Mouse (Mus musculus) adrenal gland, adult 8-10 months (tissue): ENCODE results near the gene Asb10. TPM values are rescaled to one million over a fixed set of nuclear protein-coding genes. Genes with fewer than 3 reads are reported as not detected.

Experiments
- DNase-seq: peaks from one replicate; pipeline ENCODE4 v3.0.0; 2022
- total RNA-seq, 4 experiments: library from RNA; stranded (reverse); gene quantifications; 2 replicates each; pipeline ENCODE4 v1.2.4; 2022

Gene Asb10
- total RNA-seq, 4 experiments from 2014 or later: 0.37 to 0.75 (median 0.59) TPM

DNA sequence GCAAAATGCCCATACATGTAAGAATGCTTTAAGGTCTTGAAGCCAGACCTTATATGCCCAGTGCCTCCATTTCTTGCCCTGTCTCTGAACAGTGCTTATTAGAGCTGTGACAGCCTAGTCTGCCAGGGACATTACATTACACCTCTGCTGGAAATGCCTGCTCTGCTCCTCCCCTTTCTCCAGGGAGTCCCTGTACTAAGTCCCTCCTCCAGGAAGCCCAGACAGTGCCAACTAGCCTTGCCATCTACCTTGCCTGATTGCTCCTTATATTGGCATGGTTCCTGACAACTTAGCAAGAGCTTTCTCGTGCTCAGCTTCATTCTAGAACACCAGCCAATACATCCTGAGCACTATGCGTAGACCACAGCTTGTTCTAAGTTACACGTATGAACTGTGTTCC is 5.0 kb downstream of the Asb10 start:
- DNase-seq: no peak

DNA sequence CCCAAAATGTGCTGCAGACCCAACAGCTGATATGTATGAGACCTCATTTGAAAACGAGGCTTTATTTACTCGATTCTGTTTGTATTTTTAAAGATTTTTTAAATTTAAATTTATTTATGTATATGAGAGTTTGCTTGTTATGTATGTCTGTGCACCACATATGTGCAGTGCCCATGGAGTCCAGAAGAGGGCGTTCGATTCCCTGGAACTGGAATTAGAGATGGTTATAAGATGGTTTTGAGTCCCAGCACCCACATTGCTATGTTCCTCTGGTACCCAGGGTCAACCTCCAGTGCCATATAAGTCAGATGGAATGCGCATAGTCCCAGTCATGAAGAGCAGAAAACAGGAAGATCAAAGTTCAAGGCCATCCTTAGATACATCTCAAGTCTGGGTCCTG is 6.5 kb downstream of the Asb10 start:
- no peak for DNase-seq

DNA sequence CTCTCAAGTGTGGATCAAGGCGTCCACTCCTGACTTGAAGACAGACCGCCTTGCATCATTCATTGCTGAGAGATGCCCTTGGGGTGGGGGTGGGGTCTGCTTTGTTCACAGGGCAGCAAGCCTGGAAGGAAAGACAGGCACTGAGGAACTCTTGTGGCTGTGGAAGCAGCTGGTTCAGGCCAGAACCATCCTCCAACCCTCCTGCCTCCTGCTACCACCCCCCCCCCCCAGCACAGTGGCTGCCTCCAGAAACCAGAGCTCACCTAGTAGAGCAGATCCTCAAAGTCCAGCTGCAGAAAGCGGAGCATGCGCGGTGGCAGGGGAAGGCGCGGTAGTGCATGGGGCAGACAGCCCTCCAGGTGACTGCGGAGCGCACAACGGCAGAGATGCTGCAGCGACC is 7.4 kb downstream of the Asb10 start:
- DNase-seq: no peak

DNA sequence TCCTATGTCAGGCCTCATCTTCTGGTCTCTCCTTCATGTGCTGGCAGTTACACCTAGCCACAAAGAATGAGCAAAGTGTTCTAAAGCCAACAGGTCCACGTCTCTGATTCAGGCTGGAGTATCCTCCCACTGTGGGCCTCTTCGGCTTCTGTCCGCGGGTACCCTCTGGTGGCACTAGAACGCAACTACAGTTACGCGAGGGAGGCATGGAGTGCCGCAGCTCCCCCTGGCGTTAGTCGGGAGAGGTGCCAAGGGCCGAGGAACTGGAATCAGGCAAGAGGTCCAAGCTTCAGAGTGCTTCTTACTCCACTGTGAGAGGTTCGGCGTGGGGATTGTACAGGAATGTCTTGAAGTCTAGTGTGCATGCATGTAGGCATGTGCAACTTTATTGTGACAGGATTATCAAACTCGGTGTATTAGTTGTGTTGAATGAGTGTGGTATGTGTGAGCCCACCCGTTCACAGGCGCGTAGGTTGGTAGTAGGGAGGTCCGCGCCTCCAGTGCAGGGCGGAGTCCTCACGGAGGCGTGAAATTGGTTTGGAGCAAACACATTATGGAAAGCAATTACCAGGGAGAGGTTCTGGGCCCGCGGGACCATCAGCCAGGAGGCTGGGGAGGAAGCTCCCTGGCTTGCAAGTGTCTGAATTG is 10.6 kb downstream of the Asb10 start:
- peak; percentile 83 for DNase-seq

DNA sequence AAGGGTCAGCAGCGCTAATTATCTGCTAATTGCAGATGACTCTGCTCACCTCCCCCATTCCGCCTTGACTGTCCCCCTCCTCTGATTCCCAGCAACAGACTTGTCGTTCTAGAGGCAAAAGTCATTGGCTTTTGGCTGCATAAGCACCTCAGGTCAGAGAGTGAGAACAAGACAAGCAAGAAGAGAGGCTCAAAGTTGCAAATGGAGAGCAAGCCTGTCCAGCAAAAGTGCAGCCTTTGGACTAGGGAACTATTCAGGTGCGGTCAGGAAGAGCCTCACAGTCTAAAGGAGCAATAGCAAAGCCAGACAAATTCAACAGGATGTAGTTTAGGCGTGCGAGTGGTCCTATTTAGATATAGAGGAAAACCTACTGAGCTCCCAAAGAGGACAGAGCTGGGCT is 13.0 kb downstream of the Asb10 start:
- no peak for DNase-seq

DNA sequence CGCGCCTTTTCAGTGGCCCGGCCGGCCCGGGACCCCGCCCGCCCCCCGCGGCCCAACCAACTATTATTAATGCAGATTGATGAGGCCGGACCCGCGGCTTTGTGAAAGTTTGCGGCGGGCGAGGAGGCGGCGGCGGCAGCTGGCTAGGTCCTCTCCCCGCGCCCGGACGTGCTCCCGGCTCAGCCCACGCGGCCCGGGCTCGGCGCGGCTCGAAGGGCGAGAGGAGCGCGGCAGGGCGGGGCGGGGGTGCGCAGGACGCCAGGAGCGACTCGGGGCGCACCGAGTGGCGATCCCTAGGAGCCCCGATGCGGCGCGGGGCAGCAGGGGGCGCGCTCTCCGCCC is 13.9 kb downstream of the Asb10 start, which contains the start of gene Gbx1:
TSS of gene Gbx1 (minus strand) at position 314 of the 342 bp plus-strand sequence.
- DNase-seq: no peak

DNA sequence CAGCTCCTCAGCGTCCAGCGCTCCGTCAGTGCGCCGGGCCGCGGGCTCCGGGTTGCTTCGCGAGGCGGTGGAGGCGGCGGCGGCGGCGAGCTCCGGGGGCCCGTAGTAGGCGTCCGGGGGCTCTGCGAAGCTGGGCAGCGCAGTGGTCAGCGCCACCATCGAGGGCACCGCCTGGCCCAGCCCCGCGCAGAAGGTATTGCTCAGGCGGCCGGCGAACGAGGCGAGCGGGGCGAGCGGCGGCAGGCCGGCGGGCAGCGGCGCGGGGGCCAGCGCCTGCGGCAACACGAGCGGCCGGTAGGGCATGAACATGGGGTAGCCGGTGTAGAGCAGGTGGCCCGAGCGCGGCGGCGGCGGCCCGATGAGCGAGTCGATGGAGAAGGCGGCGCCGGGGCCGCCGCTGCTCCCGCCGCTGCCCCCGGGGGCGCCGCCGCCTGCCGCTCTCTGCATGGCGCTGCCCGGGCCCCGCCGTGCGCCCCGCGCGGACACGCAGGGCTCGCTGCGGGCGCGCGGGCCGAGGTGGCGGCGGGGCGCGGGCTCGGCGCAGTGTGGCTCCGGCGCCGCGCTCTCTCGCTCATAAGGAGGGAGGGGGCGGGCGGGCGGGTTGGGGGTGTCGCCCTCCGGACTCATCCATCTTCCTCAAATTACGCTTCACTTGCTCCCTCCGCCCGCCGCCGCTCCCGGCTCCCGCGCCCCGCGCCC is 14.4 kb downstream of the Asb10 start:
- no peak for DNase-seq

DNA sequence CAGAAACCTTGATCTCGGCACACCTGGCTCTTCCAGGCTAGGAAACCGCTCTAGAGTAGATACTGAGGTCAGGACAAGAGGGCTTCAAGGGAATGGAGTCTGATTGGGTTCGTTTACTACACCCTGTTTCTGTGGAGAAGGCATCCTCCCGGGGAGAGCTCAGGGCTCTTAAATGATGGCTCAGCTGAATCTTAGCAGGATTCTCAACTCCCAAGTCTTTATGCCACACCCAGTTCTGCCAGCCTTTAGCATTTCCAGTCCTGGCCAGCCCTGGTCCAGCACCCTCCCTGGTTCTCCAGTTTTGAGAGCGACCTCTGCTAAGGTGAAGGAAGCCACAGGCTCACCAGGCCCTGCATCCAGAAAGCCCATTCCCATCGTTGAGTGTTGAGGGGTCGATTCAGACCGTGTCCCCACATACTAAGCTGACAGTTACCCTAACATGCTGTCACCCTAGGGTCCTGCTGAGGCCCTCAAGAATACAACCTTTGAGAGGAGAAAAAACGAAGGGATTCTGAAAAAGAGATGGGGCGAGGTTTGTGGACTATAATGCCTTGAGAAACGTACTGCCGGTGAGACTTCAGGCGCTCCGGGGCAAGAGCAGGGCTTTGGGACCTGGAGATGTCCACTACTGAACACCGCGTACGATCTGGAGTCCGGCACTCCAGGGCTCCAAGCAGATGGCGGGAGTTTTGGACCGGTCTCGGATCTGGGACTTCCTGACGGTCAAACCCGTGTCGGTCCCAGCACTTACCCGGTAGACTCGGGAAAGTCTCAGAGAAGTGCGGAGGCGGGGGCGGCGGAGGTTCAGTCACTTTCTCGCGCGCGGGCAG is 15.2 kb downstream of the Asb10 start:
- DNase-seq: no peak

DNA sequence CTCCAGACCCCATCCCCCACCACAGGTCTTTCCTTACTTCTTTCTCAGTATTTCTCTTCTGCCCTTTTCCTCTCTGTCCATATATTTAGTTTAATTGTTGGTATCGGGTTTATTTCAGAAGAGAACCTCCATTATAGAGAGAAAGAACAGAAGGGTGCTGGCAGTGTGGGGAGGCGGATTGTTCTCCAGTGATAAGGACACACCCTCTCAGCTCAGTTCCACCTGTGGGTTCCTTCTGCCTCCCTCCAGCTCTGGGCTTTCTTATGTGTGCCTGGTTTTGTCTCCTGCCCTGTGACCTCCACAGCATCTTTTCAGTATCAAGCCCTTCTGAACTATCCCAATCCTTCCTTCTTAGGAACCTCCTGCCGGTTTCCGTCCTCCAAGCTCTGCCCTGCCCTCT is 16.3 kb downstream of the Asb10 start:
- DNase-seq: no peak

DNA sequence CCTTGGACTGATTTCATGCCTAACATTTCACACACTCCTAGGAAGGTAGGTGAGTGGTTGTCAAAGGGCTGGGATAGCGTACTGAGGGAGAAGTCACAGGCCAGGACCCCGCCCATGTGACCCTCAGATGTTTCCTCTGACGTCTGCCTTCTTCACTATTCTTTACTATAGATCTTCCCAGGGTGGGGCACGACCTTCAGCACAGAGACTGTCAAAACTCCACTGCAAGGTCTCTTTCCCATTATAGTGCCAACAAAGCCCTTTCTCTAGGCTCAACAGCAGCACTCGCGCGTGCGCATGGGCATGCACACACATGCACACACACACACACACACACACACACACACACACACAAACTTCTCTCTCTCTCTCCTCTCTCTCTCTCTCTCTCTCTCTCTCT is 17.0 kb downstream of the Asb10 start:
- DNase-seq: no peak

DNA sequence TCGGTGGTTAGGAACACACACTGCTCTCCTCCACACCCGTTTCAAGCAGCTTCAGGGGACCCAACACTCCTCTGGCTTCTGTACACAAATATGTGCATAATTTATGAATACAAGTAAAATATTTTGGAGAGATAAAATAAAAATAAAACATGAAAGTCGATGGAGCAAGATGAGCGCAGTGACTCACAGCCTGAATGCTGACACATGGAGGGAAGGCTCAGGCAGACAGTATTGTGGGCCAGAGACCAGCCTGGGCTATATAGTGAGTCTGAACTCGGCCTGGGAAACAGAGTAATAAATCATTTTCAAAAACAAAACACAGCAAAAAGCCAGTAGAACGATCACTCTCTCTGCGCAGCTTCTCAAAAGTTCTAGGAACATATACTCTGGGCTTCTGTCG is 19.4 kb downstream of the Asb10 start:
- DNase-seq: no peak

DNA sequence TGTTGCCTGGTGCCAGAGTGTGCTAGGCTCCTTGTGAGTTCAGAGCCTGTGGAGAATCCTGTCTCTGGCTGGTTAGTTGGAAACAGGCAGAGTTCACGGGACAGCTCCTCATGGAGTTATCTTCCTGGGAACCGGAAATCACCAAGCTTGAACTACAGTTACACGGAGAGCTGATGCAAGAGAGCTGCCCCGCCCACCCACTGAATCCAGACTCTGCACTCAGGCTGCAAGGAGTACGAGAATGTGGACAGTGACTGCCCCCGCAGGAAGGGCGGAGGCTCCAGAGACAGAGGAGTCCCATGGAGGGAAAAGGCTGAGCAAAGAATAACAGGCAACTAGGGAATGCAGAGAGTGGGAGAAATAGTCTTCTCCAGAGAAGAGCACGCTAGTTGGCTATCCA is 28.5 kb downstream of the Asb10 start:
- DNase-seq: no peak

DNA sequence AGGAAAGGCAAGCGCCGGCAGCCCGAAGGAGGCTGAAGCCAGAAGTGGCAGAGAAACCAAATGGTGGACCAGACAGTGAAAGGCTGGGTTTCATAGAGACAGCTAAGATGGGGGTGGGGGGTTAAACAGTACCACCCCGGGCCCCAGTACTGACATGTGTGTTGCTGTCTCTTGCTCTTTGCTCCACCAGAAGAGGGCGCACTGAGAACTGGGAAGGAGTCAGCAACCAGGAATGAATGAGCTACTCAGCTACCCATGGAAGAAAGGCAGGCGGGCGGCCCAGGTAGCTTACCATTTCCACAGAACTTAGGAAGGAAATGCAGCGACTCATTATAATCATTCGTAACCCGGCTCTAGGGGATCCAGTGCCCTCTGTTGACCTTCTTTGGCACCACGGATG is 30.1 kb downstream of the Asb10 start:
- DNase-seq: peak; percentile 47

DNA sequence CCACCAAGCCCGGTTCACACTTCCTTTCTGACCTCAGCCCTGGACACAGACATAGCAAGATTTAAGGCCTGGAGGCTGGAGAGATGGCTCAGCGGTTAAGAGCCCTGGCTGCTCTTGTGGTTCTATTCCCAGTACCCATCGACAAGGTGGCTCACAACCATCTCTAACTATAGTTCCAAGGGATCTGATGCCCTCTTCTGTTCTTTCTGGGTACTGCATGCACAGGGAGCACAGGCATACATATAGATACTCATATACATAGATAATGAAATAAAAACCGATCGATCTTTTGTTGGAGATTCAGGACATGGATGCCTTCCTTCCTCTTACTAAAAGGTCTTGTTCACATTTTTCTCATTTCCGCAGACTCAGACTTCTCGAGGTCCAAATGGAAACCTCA is 32.4 kb downstream of the Asb10 start:
- no peak for DNase-seq

DNA sequence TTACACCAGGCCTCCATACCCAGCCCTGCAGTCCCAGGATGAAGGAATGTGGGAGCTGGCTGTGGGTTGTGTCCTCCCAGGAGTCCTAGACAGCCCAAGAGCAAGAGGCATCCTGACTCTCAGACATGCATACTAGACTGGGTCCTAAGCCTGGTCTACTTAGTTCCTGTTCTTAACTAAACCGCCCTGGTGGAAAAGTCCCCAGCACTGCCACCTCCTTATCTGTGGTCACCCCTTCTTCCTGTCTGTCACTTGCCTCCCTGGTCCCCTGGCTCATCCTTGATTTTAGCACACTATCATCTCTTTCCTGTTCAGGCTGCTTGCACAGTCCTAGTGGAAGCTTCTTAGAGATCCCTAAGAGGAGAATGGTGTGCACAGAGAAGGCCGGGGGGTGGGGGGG is 35.3 kb downstream of the Asb10 start:
- no peak for DNase-seq

DNA sequence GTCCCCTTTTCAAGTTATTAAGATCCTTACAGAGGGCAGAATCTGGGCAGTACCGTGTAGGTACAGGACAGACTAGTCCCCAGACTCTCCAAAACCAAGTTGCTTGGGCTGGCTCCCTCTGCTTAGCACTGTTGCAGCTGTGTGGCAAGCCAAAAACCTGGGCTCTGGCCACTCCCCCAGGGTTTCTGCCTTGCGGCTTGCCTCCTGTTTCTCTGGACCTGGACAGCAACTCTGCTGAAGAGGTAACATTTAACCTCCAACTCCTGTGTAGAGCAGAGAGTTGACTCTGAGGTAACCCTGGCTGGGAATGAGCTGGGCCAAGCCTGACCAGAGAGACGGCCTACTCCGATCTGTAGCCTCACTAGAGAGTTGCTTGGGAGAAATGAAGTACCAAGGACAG is 38.0 kb downstream of the Asb10 start:
- no peak for DNase-seq

DNA sequence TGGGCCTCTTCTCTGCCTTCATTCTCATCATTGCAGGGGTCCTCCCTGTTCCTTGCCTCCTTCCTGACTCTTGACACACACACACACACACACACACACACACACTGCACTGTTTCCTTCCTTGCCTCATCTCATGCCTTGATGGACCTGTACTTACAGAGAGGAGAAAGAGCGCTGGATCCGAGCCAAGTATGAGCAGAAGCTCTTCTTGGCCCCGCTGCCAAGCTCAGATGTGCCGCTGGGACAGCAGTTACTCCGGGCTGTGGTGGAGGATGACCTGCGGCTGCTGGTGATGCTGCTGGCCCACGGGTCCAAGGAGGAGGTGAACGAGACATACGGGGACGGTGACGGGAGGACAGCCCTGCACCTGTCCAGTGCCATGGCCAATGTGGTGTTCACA is 39.9 kb downstream of the Asb10 start:
- DNase-seq: no peak

DNA sequence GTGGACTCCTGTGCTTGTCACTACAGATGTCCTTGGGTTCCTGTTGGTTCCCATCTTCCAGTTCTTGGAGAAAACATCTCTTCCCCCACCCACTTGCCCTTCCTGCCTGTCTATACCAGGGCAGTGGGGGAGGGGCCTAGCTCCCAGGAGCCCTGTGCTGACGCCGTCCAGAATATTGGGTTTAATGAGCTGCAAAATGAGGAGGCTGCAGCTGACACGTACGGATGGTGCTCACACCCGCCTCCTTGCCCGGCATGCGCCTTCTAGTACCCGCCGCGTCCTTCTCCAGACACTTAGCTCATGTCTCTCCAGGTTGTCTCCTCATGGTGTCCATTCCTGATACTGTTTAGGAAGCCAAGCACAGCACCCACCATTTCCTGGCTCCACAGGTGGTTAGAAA is 41.7 kb downstream of the Asb10 start:
- no peak for DNase-seq

DNA sequence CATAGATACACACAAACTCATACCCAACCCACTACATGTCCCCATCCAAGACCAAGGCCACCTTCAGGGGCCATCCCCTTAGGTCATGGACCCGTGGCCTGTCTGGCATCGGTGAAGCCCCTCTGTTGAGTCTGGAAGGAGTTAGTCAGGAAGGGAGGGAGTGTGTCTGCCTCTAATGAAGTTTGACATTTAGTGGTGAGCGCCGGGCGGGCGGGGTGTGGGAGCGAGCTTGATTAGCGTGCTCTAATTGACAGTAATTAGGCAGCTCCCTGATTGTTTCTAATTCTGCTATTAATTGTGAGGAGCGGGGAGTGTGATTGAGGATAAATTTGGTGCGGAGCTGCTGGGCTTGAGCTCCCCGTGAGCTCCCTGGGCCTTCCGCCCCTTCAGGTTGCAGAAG is 43.3 kb downstream of the Asb10 start:
- no peak for DNase-seq

DNA sequence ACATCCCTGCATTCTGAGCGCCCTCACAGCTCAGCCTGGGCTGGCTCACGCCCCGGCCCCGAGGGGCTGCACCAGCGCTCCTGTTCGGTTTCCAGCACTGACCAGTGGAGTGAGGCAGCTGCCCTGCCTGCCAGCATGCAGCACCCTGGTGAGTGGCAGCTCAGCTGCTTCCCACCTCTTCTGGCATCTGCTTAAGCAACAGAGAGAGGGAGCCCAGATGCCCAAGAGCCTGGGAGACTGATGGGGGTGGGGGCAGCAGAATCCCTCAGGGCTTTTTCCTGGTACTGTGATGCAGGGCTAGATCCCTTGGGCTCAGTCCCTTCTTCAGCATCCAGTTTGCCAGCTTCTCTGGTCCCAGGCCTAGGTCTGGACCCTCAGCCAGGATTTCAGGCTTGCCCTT is 44.0 kb downstream of the Asb10 start:
- no peak for DNase-seq

DNA sequence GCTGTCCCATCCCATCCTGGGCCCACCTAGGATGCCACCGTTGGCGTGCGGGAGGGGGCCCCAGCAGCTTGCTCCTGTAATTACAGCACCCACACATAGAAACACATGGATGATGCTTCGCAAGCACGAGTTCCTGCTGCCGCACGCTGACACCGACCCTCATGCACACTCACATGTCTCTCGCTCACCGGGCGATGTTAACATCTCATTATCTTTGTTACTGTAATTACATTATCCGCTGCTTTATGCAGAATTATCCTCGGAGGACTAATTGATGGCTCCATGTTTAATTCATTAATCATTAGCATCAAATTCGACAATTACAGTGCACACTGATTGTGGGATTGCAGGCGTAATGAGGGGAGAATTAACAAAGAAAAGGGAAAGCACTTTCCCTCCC is 45.8 kb downstream of the Asb10 start:
- DNase-seq: no peak

DNA sequence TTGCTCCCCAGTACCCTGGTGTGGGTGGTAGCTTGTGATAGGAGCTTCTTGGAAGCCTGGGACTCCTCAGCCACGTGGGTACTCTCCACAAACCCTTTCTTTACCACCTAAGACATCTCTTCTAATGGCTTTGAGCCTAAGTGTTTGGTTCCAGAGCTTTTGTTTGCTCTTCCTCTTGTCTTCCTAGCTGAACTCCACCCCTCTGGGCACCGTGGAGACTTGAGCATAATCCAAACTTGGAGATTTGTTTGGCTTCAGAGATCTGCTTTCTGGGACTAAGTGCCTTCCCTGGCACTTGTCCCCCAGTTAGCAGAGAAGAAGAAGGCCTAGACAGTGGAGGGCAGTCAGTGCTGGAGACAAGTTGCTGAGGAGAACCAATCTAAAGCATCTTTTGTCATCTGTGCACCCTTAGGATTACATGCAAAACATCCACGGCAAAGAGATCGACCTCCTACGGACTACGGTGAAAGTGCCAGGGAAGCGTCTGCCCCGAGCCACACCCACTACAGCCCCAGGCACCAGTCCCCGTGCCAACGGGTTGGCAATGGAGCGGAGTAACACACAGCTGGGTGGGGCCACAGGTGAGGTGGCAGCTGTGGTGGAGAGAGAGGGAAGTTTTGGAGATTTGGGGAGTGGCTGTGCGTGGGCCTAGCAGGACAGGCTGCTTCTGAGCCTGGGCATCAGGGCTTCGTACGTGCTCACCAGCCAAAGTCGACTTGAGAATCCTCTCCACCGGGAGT is 48.1 kb downstream of the Asb10 start:
- no peak for DNase-seq

DNA sequence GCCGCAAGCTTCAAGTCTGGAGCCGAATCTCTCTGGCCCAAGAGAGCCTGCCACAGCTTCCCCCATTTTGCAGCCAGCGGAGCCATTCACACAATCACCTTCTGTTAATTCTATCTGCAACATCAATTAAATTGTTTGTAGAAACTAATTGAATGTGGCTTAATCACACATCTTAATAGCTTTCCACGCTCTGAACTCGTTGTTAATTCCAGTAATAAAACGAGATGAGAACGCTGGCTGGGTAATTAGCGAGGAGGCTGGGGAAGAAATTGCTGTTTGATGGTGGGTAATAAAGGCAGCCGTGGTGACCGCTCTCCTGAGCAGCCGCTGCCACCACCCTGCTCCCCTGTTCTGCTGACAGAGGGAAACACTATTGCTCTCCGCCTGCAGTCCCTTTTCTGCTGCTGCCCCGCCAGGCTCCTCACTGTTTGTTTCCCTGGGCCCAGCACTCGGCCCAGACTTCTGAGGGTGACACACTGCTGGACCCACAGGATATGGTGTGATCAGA is 50.3 kb downstream of the Asb10 start:
- no peak for DNase-seq
